In the genomic region with DNA sequence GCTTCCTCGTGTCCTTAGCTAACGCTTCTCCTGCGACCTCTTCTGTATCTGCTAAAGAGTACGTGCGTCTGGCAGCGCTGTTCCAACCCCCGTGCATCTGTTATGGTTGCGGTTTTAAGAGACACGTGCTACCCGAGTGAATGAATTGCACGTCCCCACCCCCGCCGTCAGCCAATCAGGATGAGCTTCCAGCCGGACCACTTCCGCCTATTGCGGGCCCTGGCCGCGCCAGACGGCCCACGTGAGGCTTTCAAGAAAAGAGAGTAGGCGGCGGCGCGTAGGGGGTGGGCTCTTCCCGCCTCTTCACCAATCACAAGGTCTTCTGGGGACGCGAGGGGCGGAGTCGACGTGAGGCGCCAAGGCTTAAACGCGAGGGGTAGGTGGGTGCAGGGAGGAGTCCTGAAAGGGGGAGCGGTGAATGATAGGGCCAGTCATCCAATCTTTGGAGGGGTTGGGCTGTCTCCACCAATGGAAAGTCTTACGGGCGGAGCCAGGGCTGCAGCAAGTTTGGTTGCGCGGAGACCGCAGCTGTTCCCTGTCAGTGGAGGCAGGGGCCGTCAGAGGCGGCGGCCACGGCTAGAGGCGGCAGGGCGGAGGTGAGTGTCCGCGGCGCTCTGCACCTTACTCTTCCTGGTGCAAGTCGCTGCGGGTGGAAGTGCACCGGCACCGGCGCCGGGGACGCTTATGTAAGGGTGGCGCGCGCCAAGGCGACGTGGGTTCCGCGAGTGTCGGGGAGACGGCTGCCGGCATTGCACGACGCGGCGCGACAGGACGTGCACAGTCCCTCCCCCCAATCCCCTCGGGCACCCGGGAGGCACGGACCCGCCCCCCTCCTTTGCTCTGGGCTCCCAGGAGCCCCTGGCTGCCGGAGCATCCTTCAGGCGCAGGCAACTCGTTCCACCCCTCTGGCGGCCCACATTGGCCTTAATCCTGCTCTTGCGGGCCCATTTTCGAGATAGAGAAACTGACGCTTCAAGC, we compare ENCODE assay signal across 8 mouse cellular contexts. TPM values are rescaled to one million over a fixed set of nuclear protein-coding genes. Genes with fewer than 3 reads are reported as not detected.
A peak's percentile ranks its signal among the peaks of the same experiment; 100 is the strongest.
DNase-seq lines count a peak whose midpoint lies in the region; ATAC-seq lines count a peak whose summit lies in the region.

A gene (plus strand): TSS at position 487 of the 978 bp plus-strand sequence.

- intact Hi-C loops in gastrocnemius, postnatal 14 days (cut with DNase I; ENCODE audit: low total_unique reads): no loop called here
- intact Hi-C loops in left cerebral cortex, postnatal 10 days (cut with DNase I): no loop called here

- peak; percentile 100 for DNase-seq in adrenal gland, adult (ENCODE audit: inconsistent age in 2 of 2, low spot score in 1 of 2)
- peak; percentile 100 for DNase-seq in embryo, embryonic 10.5 days (ENCODE audit: low spot score)
- peak; percentile 99 for DNase-seq in gastrocnemius, postnatal 14 days
- DNase-seq in left cerebral cortex, postnatal 10 days (ENCODE audit: extremely low spot score in 1 of 2, low spot score in 2 of 2): peak; percentile 99
- peak; percentile 99 for DNase-seq in right cerebral cortex, postnatal 25 days
- DNase-seq in urinary bladder, postnatal 4 days (ENCODE audit: low spot score in 2 of 2): peak; percentile 98 to 99

- peak; percentile 92 for ATAC-seq in inflammation-experienced regulatory T-cells, adult 6 months
- ATAC-seq in megakaryocyte-erythroid progenitor cell, adult 5-6 weeks (replicated peaks; ENCODE audit: low FRiP score, low TSS enrichment, poor library complexity, severe bottlenecking): peak; percentile 98

RNA-seq across cellular contexts. Expression of the gene that starts here (rescaled TPM):
- total RNA-seq in gastrocnemius, postnatal 14 days (2021): 10 to 100 TPM; 16.1 to 17.4 TPM
- 1 to 10 TPM in 1 of 3 experiments, under 1 TPM in 2; 0.67 to 1.3 (median 0.69) TPM for polyA plus RNA-seq in inflammation-experienced regulatory T-cells, adult 6 months (2017; shearing (Covaris generic))
- 10 to 100 TPM; 46.8 to 50.8 TPM for total RNA-seq in left cerebral cortex, postnatal 10 days (2021)
- 4.8 and 11.0 TPM in 2 replicates for total RNA-seq in megakaryocyte-erythroid progenitor cell, adult 5-6 weeks (2014; fragmentation: Nextera tagmentation)
- 2.9 and 3.9 TPM in 2 replicates for total RNA-seq in megakaryocyte-erythroid progenitor cell, adult 5-6 weeks (2017)

Comparison
In these comparisons a context has a peak if more than half of its experiments do, and no peak if none do; other contexts are left out.
1. Peak in every context shown above with its lines: DNase-seq and ATAC-seq.